Mouse (Mus musculus) intestine, embryonic 15.5 days (tissue): ENCODE data around the gene Dcaf11. TPM values are rescaled to one million over a fixed set of nuclear protein-coding genes. Genes with fewer than 3 reads are reported as not detected.

Experiments
- ATAC-seq: fragments of 200-750 bp; cut with Nextera tagmentation; 2 replicates; pipeline ENCODE4 v1.8.0; 2017; ENCODE audit warnings: moderate TSS enrichment, moderate library complexity
- H3K27ac ChIP-seq: fragments of 300-500 bp; sonication (generic); 2 replicates; pipeline ENCODE4 v1.5.1; 2015; ENCODE audit warnings: mild to moderate bottlenecking, inconsistent platforms
- H3K27me3 ChIP-seq: fragments of 300-500 bp; sonication (generic); replicated peaks from 2 replicates; pipeline ENCODE4 v1.6.1; 2015; ENCODE audit warnings: inconsistent platforms
- H3K36me3 ChIP-seq: fragments of 300-500 bp; sonication (generic); 2 replicates; pipeline ENCODE4 v1.6.1; 2015; ENCODE audit warnings: inconsistent platforms
- H3K4me1 ChIP-seq: fragments of 300-500 bp; sonication (generic); replicated peaks from 2 replicates; pipeline ENCODE4 v1.6.1; 2015; ENCODE audit warnings: inconsistent platforms
- H3K4me2 ChIP-seq: fragments of 300-500 bp; sonication (generic); replicated peaks from 2 replicates; pipeline ENCODE4 v1.6.1; 2015; ENCODE audit warnings: mild to moderate bottlenecking, inconsistent platforms
- H3K4me3 ChIP-seq: fragments of 300-500 bp; sonication (generic); replicated peaks from 2 replicates; pipeline ENCODE4 v1.5.1; 2015; ENCODE audit warnings: inconsistent platforms
- H3K9ac ChIP-seq: fragments of 300-500 bp; sonication (generic); 2 replicates; pipeline ENCODE4 v1.6.1; 2015; ENCODE audit warnings: inconsistent platforms
- H3K9me3 ChIP-seq: fragments of 300-500 bp; sonication (generic); 2 replicates; pipeline ENCODE4 v1.6.1; 2016; ENCODE audit warnings: inconsistent platforms
- WGBS: fragments of 180-500 bp; shearing (Covaris S2); methylation state at CpG from one replicate; pipeline ENCODE4 v1.1.7; 2015; 5-methylcytosine and 5-hydroxymethylcytosine counted together
- polyA plus RNA-seq: library from polyadenylated mRNA; unstranded; fragments of >200 nt; fragmentation: Nextera tagmentation; extraction: Ambion mirVana; gene quantifications from 2 replicates; pipeline ENCODE4 v1.2.1, GENCODE M21; 2015

The Dcaf11 gene
- polyA plus RNA-seq = 72.8 and 86.2 TPM in 2 replicates

DNA sequence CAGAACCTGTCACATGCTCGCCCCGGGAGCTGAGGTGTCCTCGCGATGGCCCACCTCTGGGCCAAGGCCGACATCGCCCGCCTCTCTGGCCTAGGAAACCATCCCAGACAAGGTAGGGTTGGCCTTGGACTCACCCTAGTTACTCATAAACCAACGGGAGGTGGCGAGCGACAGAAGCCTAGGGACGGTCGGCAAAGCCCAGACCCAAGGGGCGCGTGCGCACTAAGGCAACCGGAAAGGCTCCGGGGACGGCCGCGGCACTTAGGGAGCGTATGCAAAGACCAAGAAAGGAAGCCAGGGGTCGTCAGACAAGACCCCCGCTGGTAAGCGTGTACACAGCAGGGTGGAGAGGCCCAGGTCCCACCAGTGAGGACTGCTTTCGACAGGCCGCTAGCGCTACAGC is at the start of gene Dcaf11:
TSS of gene Dcaf11 (plus strand) at position 208 of the 403 bp plus-strand sequence.
- H3K27ac ChIP-seq = peak within 1 kb of the TSS; percentile 97
- H3K4me3 ChIP-seq = peak within 1 kb of the TSS; percentile 61
- peaks cover 13% of the 10 kb centered on the region for H3K4me1 ChIP-seq
- peaks cover 7% of the 10 kb centered on the region; the same call in 1 of the 2 replicates for H3K36me3 ChIP-seq
- H3K4me2 ChIP-seq = peak within 1 kb of the TSS; percentile 68
- WGBS = under 1% methylated on average over 27 of the region's 27 CpGs
- peak; percentile 89 for ATAC-seq
- no peaks in the 10 kb centered on the region for H3K9me3 ChIP-seq
- H3K27me3 ChIP-seq = no peaks in the 10 kb centered on the region
- H3K9ac ChIP-seq = peak within 1 kb of the TSS; percentile 74

DNA sequence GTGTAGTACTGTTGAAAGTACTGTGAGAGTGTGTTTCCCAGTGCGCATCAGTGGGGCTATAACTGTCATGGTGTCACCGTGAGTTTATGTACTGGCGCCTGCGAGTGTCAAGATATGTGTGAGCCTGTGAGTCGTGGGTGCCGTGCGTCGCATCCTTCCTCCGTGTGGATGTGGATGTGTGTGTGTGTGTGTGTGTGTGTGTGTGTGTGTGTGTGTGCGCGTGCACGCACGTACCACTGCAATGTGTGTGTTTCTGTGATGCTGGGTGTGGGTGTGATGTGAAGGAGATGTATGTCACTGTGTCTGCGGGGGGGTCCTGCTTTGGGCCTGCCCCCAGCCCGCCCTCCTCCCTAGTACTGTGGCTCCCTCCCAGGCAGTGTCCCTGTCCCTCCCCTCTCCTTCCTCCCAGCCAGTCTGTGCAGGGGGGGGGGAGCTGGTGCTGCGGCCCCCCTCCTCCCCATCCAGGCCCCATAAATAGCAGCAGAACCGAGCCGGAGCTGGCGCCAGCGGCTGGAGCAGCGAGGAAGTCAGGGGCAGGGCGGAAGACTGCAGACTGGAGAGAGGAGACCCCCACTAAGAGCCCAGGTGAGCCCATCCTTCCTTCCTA is 49.6 kb upstream of the Dcaf11 start, which contains the start of gene Cpne6:
TSS of gene Cpne6 (plus strand) at position 321 of the 607 bp plus-strand sequence.
- Histone ChIP-seq H3K4me3 (no peak within 1 kb of the TSS), H3K9me3 (no peaks in the 10 kb centered on the region), H3K9ac (no peak within 1 kb of the TSS), H3K4me2 (no peak within 1 kb of the TSS), H3K36me3 (no peaks in the 10 kb centered on the region), H3K4me1 (no peaks in the 10 kb centered on the region; the same call in 1 of the 2 replicates), H3K27ac (no peak within 1 kb of the TSS), H3K27me3 (no peaks in the 10 kb centered on the region)
- no peak for ATAC-seq
- WGBS = 60% methylated on average over 18 of the region's 22 CpGs

DNA sequence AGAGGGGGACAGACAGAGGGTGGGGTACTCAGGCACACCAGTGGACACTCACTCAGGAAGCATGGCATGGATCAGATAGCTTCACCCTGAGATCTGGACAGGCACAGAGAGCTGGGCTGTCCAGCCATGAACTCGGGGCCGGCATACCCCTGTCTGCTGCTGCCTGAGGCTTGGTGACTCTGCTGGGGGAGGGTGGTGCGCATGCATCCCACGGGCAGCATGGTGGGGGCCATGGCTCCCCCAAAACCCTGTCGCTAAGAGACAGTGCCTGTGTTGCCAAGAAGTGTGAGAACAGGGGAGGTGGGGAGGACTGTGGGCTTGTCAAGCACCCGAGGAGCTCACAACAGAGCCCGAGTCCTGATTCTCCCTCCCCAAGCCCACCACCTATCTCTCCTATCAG is 48.8 kb upstream of the Dcaf11 start:
- H3K36me3 ChIP-seq = no peaks in the 10 kb centered on the region
- no peak overlapping the region for H3K4me3 ChIP-seq
- H3K9me3 ChIP-seq = no peaks in the 10 kb centered on the region
- 56% methylated on average over 7 of the region's 7 CpGs for WGBS
- no peaks in the 10 kb centered on the region; the same call in 1 of the 2 replicates for H3K4me1 ChIP-seq
- 0 out of 2 replicates have a peak, but pooled peaks cover under 1% of the 10 kb centered on the region for H3K27me3 ChIP-seq
- H3K4me2 ChIP-seq = no peak overlapping the region
- no peak overlapping the region for H3K9ac ChIP-seq
- no peak for ATAC-seq
- H3K27ac ChIP-seq = no peak overlapping the region

DNA sequence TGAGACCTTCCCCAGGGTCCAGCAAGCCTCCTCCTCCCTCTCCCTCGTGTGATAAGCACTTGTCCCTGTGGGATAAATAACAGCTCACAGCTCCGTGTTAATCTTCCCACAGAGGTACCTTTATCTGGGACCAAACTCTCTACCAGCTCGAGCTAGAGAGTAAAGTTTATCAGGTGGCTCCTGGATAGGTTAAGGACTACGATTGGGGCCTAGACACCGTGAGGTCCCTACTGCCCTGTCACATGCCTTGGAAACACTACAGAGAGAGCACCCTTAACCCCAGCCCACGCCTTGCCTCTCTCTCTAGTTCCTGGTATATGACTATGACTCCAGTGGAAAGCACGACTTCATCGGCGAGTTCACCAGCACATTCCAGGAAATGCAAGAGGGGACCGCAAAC is 45.9 kb upstream of the Dcaf11 start:
- Histone ChIP-seq H3K9me3 (no peaks in the 10 kb centered on the region), H3K4me1 (no peaks in the 10 kb centered on the region; the same call in 1 of the 2 replicates), H3K4me3 (no peak overlapping the region), H3K4me2 (no peak overlapping the region), H3K27me3 (0 out of 2 replicates have a peak, but pooled peaks cover 4% of the 10 kb centered on the region), H3K36me3 (no peaks in the 10 kb centered on the region), H3K27ac (no peak overlapping the region), H3K9ac (no peak overlapping the region)
- no peak for ATAC-seq
- WGBS = 57% methylated on average over 10 of the region's 10 CpGs

DNA sequence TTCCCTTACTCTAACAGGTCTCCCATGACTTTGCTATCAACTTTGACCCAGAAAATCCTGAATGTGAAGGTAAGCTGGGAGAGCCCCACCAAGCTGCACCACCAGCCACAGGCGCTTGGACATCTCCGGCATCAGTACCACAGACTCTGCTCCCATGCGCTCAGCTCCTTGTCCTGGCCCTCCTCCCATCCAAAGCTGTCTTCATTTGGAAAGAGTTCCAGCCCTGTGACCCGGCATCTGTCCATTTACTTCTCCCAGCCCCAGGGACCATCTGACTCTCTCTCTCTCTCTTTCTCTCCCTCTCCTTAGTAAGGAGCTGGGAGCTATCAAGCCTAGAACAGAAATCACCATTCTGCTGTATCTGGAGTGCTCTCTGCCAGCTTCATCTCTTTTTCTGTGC is 44.0 kb upstream of the Dcaf11 start:
- Histone ChIP-seq H3K9me3 (no peaks in the 10 kb centered on the region), H3K36me3 (no peaks in the 10 kb centered on the region), H3K27ac (no peak overlapping the region), H3K4me2 (no peak overlapping the region), H3K4me1 (peaks cover 5% of the 10 kb centered on the region), H3K4me3 (no peak overlapping the region), H3K9ac (no peak overlapping the region), H3K27me3 (peaks cover 17% of the 10 kb centered on the region)
- WGBS = 92% methylated on average over 4 of the region's 4 CpGs
- no peak for ATAC-seq

DNA sequence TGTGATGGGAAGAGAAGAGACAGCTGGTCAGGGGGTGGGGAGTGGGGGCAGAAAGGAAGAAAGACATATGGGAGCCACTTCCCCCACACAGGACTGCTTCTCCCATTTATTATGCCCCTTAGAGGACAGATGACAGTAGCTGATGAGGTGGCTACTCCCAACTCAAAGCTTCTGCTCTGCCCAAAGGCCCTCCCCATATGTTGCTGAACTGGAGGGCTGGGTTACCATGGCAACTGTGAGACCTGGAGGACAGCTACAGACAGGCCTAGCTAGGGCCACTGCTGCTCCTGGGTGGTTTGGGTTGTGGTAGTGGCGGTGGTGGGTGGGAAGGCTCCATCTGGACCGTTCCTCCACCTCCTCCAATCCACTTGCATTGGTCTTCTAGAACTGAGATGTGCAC is 40.9 kb upstream of the Dcaf11 start:
- ATAC-seq = no peak
- Histone ChIP-seq H3K27ac (no peak overlapping the region), H3K9me3 (no peaks in the 10 kb centered on the region), H3K4me1 (peaks cover 10% of the 10 kb centered on the region), H3K4me3 (no peak overlapping the region), H3K27me3 (peaks cover 35% of the 10 kb centered on the region), H3K4me2 (no peak overlapping the region), H3K36me3 (no peaks in the 10 kb centered on the region), H3K9ac (no peak overlapping the region)
- WGBS = 44% methylated on average over 2 of the region's 2 CpGs

DNA sequence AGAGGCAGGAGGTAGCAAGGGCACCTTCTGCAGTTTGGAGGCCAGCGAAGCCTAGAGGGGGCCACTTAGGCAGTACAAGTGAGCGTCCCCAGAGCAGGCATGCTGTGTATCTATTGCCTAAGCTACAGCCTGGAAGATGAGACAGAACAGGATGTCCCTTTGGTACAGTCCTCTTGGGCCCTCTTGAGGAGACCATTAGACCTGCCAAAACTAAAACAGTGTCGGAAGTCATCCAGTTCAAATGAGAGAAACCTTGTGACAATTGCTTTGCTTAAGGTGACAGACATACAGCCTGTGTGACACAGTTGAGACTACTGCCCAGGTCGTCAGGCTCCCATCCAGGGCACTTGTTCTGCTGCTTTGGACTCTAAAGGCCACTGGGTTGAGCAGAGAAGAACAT is 40.2 kb upstream of the Dcaf11 start:
- H3K27ac ChIP-seq = no peak overlapping the region
- ATAC-seq = no peak
- no peaks in the 10 kb centered on the region for H3K9me3 ChIP-seq
- H3K4me3 ChIP-seq = no peak overlapping the region
- peaks cover 10% of the 10 kb centered on the region for H3K4me1 ChIP-seq
- no peaks in the 10 kb centered on the region for H3K36me3 ChIP-seq
- 63% methylated on average over 4 of the region's 4 CpGs for WGBS
- no peak overlapping the region for H3K9ac ChIP-seq
- no peak overlapping the region for H3K4me2 ChIP-seq
- peaks cover 35% of the 10 kb centered on the region for H3K27me3 ChIP-seq

DNA sequence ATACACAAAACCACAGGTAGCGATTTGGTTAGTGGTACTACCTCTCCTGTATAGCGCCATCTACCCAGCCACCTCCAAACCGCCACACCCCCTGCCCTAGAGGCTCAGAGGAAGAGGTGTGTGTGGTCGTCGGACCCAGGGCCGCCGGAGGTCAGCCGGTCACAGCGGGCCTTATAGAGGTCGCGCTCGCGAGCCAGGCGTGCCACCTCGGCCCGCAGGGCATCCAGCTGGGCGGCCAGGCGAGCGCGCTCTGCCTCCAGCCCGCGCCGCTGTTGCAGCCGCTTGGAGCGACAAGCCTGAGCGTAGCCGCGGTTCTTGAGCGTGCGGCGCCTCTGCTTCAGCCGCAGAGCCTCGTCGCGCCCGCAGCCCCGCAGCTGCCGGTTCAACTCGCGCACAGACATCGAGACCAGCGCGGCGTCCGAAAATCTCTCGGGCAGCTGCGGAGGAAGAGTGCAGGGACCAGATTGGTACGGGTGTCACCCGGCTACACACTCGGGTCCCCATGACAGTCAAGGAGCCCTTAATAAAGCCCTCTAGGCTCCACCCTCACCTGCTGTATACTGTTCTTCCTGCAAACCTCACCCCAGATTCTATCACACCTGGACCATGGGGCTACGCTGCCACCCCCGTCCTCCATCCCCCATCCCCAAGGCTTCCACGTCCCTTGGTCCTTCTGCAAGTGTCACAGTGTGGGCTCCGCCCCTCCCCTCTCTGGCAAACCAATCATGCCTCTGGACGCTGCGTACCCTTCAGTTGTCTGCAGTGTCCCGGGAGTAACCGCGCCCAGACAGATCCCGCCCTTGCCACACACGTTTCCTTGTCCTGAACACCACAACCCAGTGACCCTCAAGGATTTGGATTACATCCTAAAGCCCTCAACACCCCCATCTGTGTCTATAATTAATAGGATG is 39.1 kb upstream of the Dcaf11 start:
- peaks cover 35% of the 10 kb centered on the region for H3K27me3 ChIP-seq
- peaks cover 10% of the 10 kb centered on the region for H3K4me1 ChIP-seq
- under 1% methylated on average over 61 of the region's 61 CpGs for WGBS
- ATAC-seq = peak; percentile 68
- H3K9ac ChIP-seq = peak overlapping the region; percentile 45
- H3K9me3 ChIP-seq = no peaks in the 10 kb centered on the region
- H3K36me3 ChIP-seq = no peaks in the 10 kb centered on the region
- peak overlapping the region; percentile 98 for H3K4me2 ChIP-seq
- H3K4me3 ChIP-seq = peak overlapping the region; percentile 49
- H3K27ac ChIP-seq = no peak overlapping the region

DNA sequence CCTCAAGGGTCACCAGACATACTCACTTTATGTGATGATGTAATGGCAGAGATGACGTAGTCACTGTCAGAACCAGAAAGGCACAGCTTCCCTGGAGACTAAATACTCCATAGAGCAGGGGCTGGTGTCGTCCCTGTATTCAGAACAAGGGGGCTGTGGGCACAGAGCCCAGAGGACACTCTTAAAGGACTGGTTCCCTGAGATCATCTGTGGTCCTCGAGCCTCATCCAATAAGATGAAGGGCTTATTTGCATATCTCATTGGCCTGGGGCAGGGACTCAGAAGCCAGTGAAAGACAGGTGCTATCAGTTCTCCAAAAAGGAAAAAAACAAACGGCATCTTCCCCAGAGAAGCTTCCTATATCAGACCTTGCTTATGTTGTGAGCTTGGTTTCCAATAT is 35.7 kb upstream of the Dcaf11 start:
- H3K9me3 ChIP-seq = no peaks in the 10 kb centered on the region
- no peak overlapping the region for H3K9ac ChIP-seq
- peaks cover 10% of the 10 kb centered on the region for H3K4me1 ChIP-seq
- no peak for ATAC-seq
- no peak overlapping the region for H3K27ac ChIP-seq
- H3K27me3 ChIP-seq = peaks cover 30% of the 10 kb centered on the region
- no peak overlapping the region for H3K4me3 ChIP-seq
- 49% methylated on average over 4 of the region's 4 CpGs for WGBS
- no peak overlapping the region for H3K4me2 ChIP-seq
- no peaks in the 10 kb centered on the region for H3K36me3 ChIP-seq

DNA sequence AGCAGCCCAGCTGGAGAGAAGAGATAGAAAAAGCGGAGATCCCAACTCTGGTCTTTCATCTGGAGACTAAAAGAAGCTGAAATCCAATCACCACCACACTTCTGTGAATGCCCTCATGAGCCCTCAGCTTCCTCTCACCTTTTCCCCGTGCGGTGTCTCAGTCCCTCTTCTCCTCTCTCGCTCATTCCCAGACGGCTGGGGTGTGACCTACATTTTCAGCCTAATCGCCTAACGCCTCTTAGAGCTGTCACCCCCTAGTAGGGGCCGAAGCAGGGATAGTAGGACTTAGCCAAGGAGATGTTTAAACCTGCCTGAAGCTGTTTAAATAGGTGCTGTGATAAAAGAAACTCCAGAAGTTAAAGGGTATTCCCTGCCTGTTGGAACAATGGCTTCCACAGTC is 35.0 kb upstream of the Dcaf11 start, which contains the start of gene Nrl:
TSS of gene Nrl (minus strand) at position 197 of the 400 bp plus-strand sequence.
- H3K4me2 ChIP-seq = no peak within 1 kb of the TSS
- peaks cover 27% of the 10 kb centered on the region for H3K27me3 ChIP-seq
- H3K4me3 ChIP-seq = no peak within 1 kb of the TSS
- H3K9ac ChIP-seq = no peak within 1 kb of the TSS
- no peaks in the 10 kb centered on the region for H3K9me3 ChIP-seq
- no peak within 1 kb of the TSS for H3K27ac ChIP-seq
- H3K36me3 ChIP-seq = no peaks in the 10 kb centered on the region
- H3K4me1 ChIP-seq = peaks cover 10% of the 10 kb centered on the region
- ATAC-seq = no peak
- 20% methylated on average over 8 of the region's 8 CpGs for WGBS

DNA sequence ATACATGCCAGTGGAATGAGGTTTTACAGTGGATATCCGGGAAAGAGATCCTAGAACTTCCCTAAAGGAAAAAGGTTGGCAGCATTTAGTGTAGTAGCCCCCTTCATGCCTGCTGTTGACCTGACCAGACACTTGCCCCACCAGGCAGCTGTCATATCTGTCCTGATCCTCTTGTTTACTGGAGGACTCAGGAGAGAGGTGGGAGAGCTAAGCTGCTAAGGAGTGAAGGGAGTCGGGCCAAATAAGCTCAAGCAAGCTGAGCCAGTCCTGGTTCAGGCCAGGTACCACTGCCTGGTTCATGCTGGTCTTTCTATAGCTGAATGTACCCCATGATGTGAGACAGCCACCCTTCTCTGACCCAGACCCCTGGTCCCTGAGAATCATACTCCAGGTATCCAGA is 33.1 kb upstream of the Dcaf11 start:
- 74% methylated on average over 2 of the region's 2 CpGs for WGBS
- Histone ChIP-seq H3K9me3 (no peaks in the 10 kb centered on the region), H3K36me3 (no peaks in the 10 kb centered on the region), H3K9ac (no peak overlapping the region), H3K4me1 (no peaks in the 10 kb centered on the region), H3K27me3 (peaks cover 12% of the 10 kb centered on the region), H3K4me3 (no peak overlapping the region), H3K27ac (no peak overlapping the region), H3K4me2 (no peak overlapping the region)
- no peak for ATAC-seq

DNA sequence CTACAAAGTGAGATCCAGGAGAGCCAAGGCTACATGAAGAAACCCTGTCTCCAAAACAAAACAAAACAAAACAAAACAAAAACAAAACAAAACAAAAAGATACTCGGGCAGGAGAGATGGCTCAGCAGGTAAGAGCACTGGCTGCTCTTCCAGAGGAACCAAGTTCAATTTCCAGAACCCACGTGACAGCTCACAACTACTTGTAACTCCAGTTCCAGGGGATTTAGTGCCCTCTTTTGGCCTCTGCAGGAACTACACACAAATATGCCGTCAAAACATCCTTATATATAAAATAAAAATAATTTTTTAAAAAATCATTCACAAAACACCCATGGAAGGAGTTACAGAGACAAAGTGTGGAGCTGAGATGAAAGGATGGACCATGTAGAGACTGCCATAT is 31.9 kb upstream of the Dcaf11 start:
- Histone ChIP-seq H3K4me2 (no peak overlapping the region), H3K36me3 (no peaks in the 10 kb centered on the region), H3K4me1 (no peaks in the 10 kb centered on the region), H3K27me3 (0 out of 2 replicates have a peak, but pooled peaks cover 3% of the 10 kb centered on the region), H3K9ac (no peak overlapping the region), H3K27ac (no peak overlapping the region), H3K9me3 (no peaks in the 10 kb centered on the region), H3K4me3 (no peak overlapping the region)
- ATAC-seq = no peak
- WGBS = 17% methylated on average over 3 of the region's 3 CpGs
